Mouse (Mus musculus) T-helper 17 cell (primary cell): ENCODE measurements at regions not wholly inside any gene's neighbourhood (a gene's known extent, or its start where the extent isn't known, plus 50 kb on each side); places are given as distances from the start of the nearest gene placed in this dataset.

ENCODE experiments used
- in situ Hi-C, 2 experiments: fragments of 300-600 bp; cut with MboI, MseI; formaldehyde crosslinking; loops; 1 replicate in 1 of 2; 2 replicates in 1 of 2; pipeline ENCODE4 v1.15.1; 2025; ENCODE audit warnings: high pct_unique_total_duplicates in 2 of 2

- in situ Hi-C loops, result no loop called here
Observed at GRCm38 (mm10) chr6:117502346-117502745, 334.0 kb downstream of the Cxcl12 start.

GRCm38 (mm10) chr6:117504771-117505170 is 336.2 kb upstream of the Zfp637 start:
- in situ Hi-C loops, result no loop called here

GRCm38 (mm10) chr6:117505431-117505830 is 335.5 kb upstream of the Zfp637 start:
- in situ Hi-C loops, result no loop called here

GRCm38 (mm10) chr6:117506619-117507018 is 334.4 kb upstream of the Zfp637 start:
- in situ Hi-C loops, result no loop called here

GRCm38 (mm10) chr6:117508860-117509259 is 332.1 kb upstream of the Zfp637 start:
- in situ Hi-C loops, result no loop called here

- in situ Hi-C loops, result no loop called here
Observed at GRCm38 (mm10) chr6:117510026-117510425, 331.0 kb upstream of the Zfp637 start.

GRCm38 (mm10) chr6:117514831-117515230 is 326.1 kb upstream of the Zfp637 start:
- in situ Hi-C loops, result no loop called here

GRCm38 (mm10) chr6:117516906-117517305 is 324.1 kb upstream of the Zfp637 start:
- in situ Hi-C loops, result no loop called here

GRCm38 (mm10) chr6:117518939-117519338 is 322.0 kb upstream of the Zfp637 start:
- in situ Hi-C loops, result no loop called here

- in situ Hi-C loops, result no loop called here
Observed at GRCm38 (mm10) chr6:117519466-117519865, 321.5 kb upstream of the Zfp637 start.

- in situ Hi-C loops, result no loop called here
Observed at GRCm38 (mm10) chr6:117526161-117526935, 314.6 kb upstream of the Zfp637 start.

- in situ Hi-C loops, result no loop called here
Observed at GRCm38 (mm10) chr6:117527526-117527925, 313.5 kb upstream of the Zfp637 start.

GRCm38 (mm10) chr6:117534149-117534548 is 306.8 kb upstream of the Zfp637 start:
- in situ Hi-C loops, result no loop called here

GRCm38 (mm10) chr6:117534991-117535390 is 306.0 kb upstream of the Zfp637 start:
- in situ Hi-C loops, result no loop called here

- in situ Hi-C loops, result no loop called here
Observed at GRCm38 (mm10) chr6:117536084-117536483, 304.9 kb upstream of the Zfp637 start.

- in situ Hi-C loops, result no loop called here
Observed at GRCm38 (mm10) chr6:117542431-117542830, 298.5 kb upstream of the Zfp637 start.

- in situ Hi-C loops, result no loop called here
Observed at GRCm38 (mm10) chr6:117544276-117545196, 296.4 kb upstream of the Zfp637 start.

GRCm38 (mm10) chr6:117550930-117551329 is 290.1 kb upstream of the Zfp637 start:
- in situ Hi-C loops, result no loop called here

GRCm38 (mm10) chr6:117552006-117552667 is 288.8 kb upstream of the Zfp637 start:
- in situ Hi-C loops, result no loop called here

GRCm38 (mm10) chr6:117563159-117563558 is 277.8 kb upstream of the Zfp637 start:
- in situ Hi-C loops, result no loop called here

- in situ Hi-C loops, result no loop called here
Observed at GRCm38 (mm10) chr6:117563704-117564103, 277.3 kb upstream of the Zfp637 start.

- in situ Hi-C loops, result no loop called here
Observed at GRCm38 (mm10) chr6:117566786-117567185, 274.2 kb upstream of the Zfp637 start.
